Mouse (Mus musculus) cerebellum, postnatal 4 days (tissue): Measurements from ENCODE around the gene Fut9.
A peak's percentile ranks its signal among the peaks of the same experiment; 100 is the strongest.

Source experiments
- DNase-seq, 2 experiments: peaks; one replicate each; pipeline ENCODE4 v3.0.0; 2022; ENCODE audit warnings: low spot score in 2 of 2, mixed read lengths in 1 of 2

Fut9 gene

GRCm38 (mm10) chr4:25799476-25800283 is at the start of gene Fut9:
Fut9 (minus strand) TSS chr4:25800244.
- DNase-seq: peak; percentile 56 to 83

GRCm38 (mm10) chr4:25815783-25816182 is 15.7 kb upstream of the Fut9 start:
- DNase-seq: no peak

- no peak for DNase-seq
These were observed 13.3 kb upstream of the Fut9 start for GRCm38 (mm10) chr4:25813340-25813739.

- no peak for DNase-seq
These were observed 10.0 kb upstream of the Fut9 start for GRCm38 (mm10) chr4:25810058-25810457.

- no peak for DNase-seq
These were observed 1.7 kb upstream of the Fut9 start for GRCm38 (mm10) chr4:25801751-25802150.

GRCm38 (mm10) chr4:25800284-25800616 is 206 bp upstream of the Fut9 start:
- no peak for DNase-seq

- DNase-seq: no peak
These were observed 981 bp downstream of the Fut9 start for GRCm38 (mm10) chr4:25799051-25799475.

- no peak for DNase-seq
These were observed 1.6 kb downstream of the Fut9 start for GRCm38 (mm10) chr4:25798412-25798811.

- DNase-seq: no peak
These were observed 3.9 kb downstream of the Fut9 start for GRCm38 (mm10) chr4:25796149-25796548.

GRCm38 (mm10) chr4:25785276-25785675 is 14.8 kb downstream of the Fut9 start:
- no peak for DNase-seq

- DNase-seq: no peak
These were observed 31.4 kb downstream of the Fut9 start for GRCm38 (mm10) chr4:25768657-25769056.

GRCm38 (mm10) chr4:25763091-25763490 is 37.0 kb downstream of the Fut9 start:
- no peak for DNase-seq

GRCm38 (mm10) chr4:25757909-25758548 is 42.0 kb downstream of the Fut9 start:
- DNase-seq: no peak

- no peak for DNase-seq
These were observed 58.5 kb downstream of the Fut9 start for GRCm38 (mm10) chr4:25741553-25741952.

- DNase-seq: no peak
These were observed 61.3 kb downstream of the Fut9 start for GRCm38 (mm10) chr4:25738782-25739181.

- DNase-seq: no peak
These were observed 78.5 kb downstream of the Fut9 start for GRCm38 (mm10) chr4:25721576-25721975.

- DNase-seq: no peak
These were observed 86.1 kb downstream of the Fut9 start for GRCm38 (mm10) chr4:25713907-25714306.

GRCm38 (mm10) chr4:25684976-25685375 is 115.1 kb downstream of the Fut9 start:
- DNase-seq: no peak

- DNase-seq: no peak
These were observed 135.8 kb downstream of the Fut9 start for GRCm38 (mm10) chr4:25664196-25664595.

- DNase-seq: no peak
These were observed 138.8 kb downstream of the Fut9 start for GRCm38 (mm10) chr4:25661204-25661727.

- no peak for DNase-seq
These were observed 141.3 kb downstream of the Fut9 start for GRCm38 (mm10) chr4:25658792-25659191.

GRCm38 (mm10) chr4:25651902-25652301 is 148.1 kb downstream of the Fut9 start:
- DNase-seq: no peak

- DNase-seq: no peak
These were observed 151.9 kb downstream of the Fut9 start for GRCm38 (mm10) chr4:25648107-25648506.
